Mouse (Mus musculus): ENCODE data around the gene Ttc39b.

- no peak for TF ChIP-seq POLR2A (IDR thresholded peaks at IDR 0.05; ENCODE audit: low read depth, low read length)
- no peak for TF ChIP-seq CTCF (IDR thresholded peaks at IDR 0.05; ENCODE audit: extremely low read depth, insufficient read length, insufficient replicate concordance, low read depth, low read length)
Observed at GRCm38 (mm10) chr4:83170741-83171140, 153.3 kb downstream of the Ttc39b start.

Data from small intestine, adult 2 months (tissue).